Mouse (Mus musculus) intestine, embryonic 15.5 days (tissue): Measurements from ENCODE around the gene E2f4. TPM values are rescaled to one million over a fixed set of nuclear protein-coding genes. Genes with fewer than 3 reads are reported as not detected.

Experiments
- ATAC-seq: fragments of 200-750 bp; cut with Nextera tagmentation; 2 replicates; pipeline ENCODE4 v1.8.0; 2017; ENCODE audit warnings: moderate TSS enrichment, moderate library complexity
- H3K27ac ChIP-seq: fragments of 300-500 bp; sonication (generic); 2 replicates; pipeline ENCODE4 v1.5.1; 2015; ENCODE audit warnings: mild to moderate bottlenecking, inconsistent platforms
- H3K27me3 ChIP-seq: fragments of 300-500 bp; sonication (generic); replicated peaks from 2 replicates; pipeline ENCODE4 v1.6.1; 2015; ENCODE audit warnings: inconsistent platforms
- H3K36me3 ChIP-seq: fragments of 300-500 bp; sonication (generic); 2 replicates; pipeline ENCODE4 v1.6.1; 2015; ENCODE audit warnings: inconsistent platforms
- H3K4me1 ChIP-seq: fragments of 300-500 bp; sonication (generic); replicated peaks from 2 replicates; pipeline ENCODE4 v1.6.1; 2015; ENCODE audit warnings: inconsistent platforms
- H3K4me2 ChIP-seq: fragments of 300-500 bp; sonication (generic); replicated peaks from 2 replicates; pipeline ENCODE4 v1.6.1; 2015; ENCODE audit warnings: mild to moderate bottlenecking, inconsistent platforms
- H3K4me3 ChIP-seq: fragments of 300-500 bp; sonication (generic); replicated peaks from 2 replicates; pipeline ENCODE4 v1.5.1; 2015; ENCODE audit warnings: inconsistent platforms
- H3K9ac ChIP-seq: fragments of 300-500 bp; sonication (generic); 2 replicates; pipeline ENCODE4 v1.6.1; 2015; ENCODE audit warnings: inconsistent platforms
- H3K9me3 ChIP-seq: fragments of 300-500 bp; sonication (generic); 2 replicates; pipeline ENCODE4 v1.6.1; 2016; ENCODE audit warnings: inconsistent platforms
- WGBS: fragments of 180-500 bp; shearing (Covaris S2); methylation state at CpG from one replicate; pipeline ENCODE4 v1.1.7; 2015; 5-methylcytosine and 5-hydroxymethylcytosine counted together
- polyA plus RNA-seq: library from polyadenylated mRNA; unstranded; fragments of >200 nt; fragmentation: Nextera tagmentation; extraction: Ambion mirVana; gene quantifications from 2 replicates; pipeline ENCODE4 v1.2.1, GENCODE M21; 2015

Gene E2f4
- polyA plus RNA-seq, 1 experiment from 2014 or later: 84.9 TPM

- Histone ChIP-seq H3K27ac (peak overlapping the region; percentile 67), H3K27me3 (no peaks in the 10 kb centered on the region), H3K36me3 (peaks cover 49% of the 10 kb centered on the region), H3K9ac (no peak overlapping the region), H3K9me3 (no peaks in the 10 kb centered on the region), H3K4me2 (peak overlapping the region; percentile 66), H3K4me1 (peaks cover 27% of the 10 kb centered on the region), H3K4me3 (no peak overlapping the region; the same call in 1 of the 2 replicates)
- peak; percentile 3; the same call in 1 of the 2 replicates for ATAC-seq
- 64% methylated on average over 9 of the region's 9 CpGs for WGBS
Measured at GRCm38 (mm10) chr8:105304325-105305210, 7.1 kb downstream of the E2f4 start.

GRCm38 (mm10) chr8:105305211-105306145, 8.0 kb downstream of the E2f4 start, which contains the start of gene Elmo3:
Elmo3 (plus strand) TSS chr8:105305601.
- H3K4me2 ChIP-seq: peak within 1 kb of the TSS; percentile 66
- WGBS: 6% methylated on average over 30 of the region's 30 CpGs

GRCm38 (mm10) chr8:105306146-105306691, 8.8 kb downstream of the E2f4 start:
- peak overlapping the region; percentile 55 for H3K9ac ChIP-seq
- peaks cover 23% of the 10 kb centered on the region for H3K4me1 ChIP-seq
- no peaks in the 10 kb centered on the region for H3K9me3 ChIP-seq
- H3K27me3 ChIP-seq: no peaks in the 10 kb centered on the region
- ATAC-seq: peak; percentile 16
- WGBS: 34% methylated on average over 5 of the region's 5 CpGs
- peak overlapping the region; percentile 42 for H3K4me3 ChIP-seq
- H3K36me3 ChIP-seq: peaks cover 36% of the 10 kb centered on the region
- no peak overlapping the region for H3K27ac ChIP-seq
- peak overlapping the region; percentile 66 for H3K4me2 ChIP-seq

More at GRCm38 (mm10) chr8:105305211-105306145, 8.0 kb downstream of the E2f4 start, which contains the start of gene Elmo3:
- no peaks in the 10 kb centered on the region for H3K9me3 ChIP-seq
- peak within 1 kb of the TSS; percentile 42 for H3K4me3 ChIP-seq
- no peaks in the 10 kb centered on the region for H3K27me3 ChIP-seq
- H3K9ac ChIP-seq: peak within 1 kb of the TSS; percentile 55
- H3K4me1 ChIP-seq: peaks cover 23% of the 10 kb centered on the region
- ATAC-seq: peak; percentile 96
- peaks cover 42% of the 10 kb centered on the region for H3K36me3 ChIP-seq
- H3K27ac ChIP-seq: peak within 1 kb of the TSS; percentile 86

- H3K4me1 ChIP-seq: peaks cover 23% of the 10 kb centered on the region
- peaks cover 30% of the 10 kb centered on the region for H3K36me3 ChIP-seq
- H3K4me2 ChIP-seq: no peak overlapping the region
- H3K27me3 ChIP-seq: no peaks in the 10 kb centered on the region
- no peak overlapping the region for H3K4me3 ChIP-seq
- no peak for ATAC-seq
- H3K9ac ChIP-seq: no peak overlapping the region
- 91% methylated on average over 13 of the region's 13 CpGs for WGBS
- H3K9me3 ChIP-seq: no peaks in the 10 kb centered on the region
- no peak overlapping the region for H3K27ac ChIP-seq
Measured at GRCm38 (mm10) chr8:105307670-105308069, 10.2 kb downstream of the E2f4 start.

GRCm38 (mm10) chr8:105308428-105308827, 11.0 kb downstream of the E2f4 start:
- no peak overlapping the region for H3K9ac ChIP-seq
- H3K36me3 ChIP-seq: peaks cover 29% of the 10 kb centered on the region
- WGBS: 94% methylated on average over 10 of the region's 10 CpGs

GRCm38 (mm10) chr8:105309142-105309847, 11.8 kb downstream of the E2f4 start:
- H3K27me3 ChIP-seq: no peaks in the 10 kb centered on the region
- H3K4me1 ChIP-seq: peaks cover 18% of the 10 kb centered on the region
- peaks cover 35% of the 10 kb centered on the region for H3K36me3 ChIP-seq
- H3K27ac ChIP-seq: no peak overlapping the region
- no peak overlapping the region for H3K9ac ChIP-seq
- WGBS: 83% methylated on average over 15 of the region's 15 CpGs
- H3K4me3 ChIP-seq: no peak overlapping the region
- ATAC-seq: no peak
- no peaks in the 10 kb centered on the region for H3K9me3 ChIP-seq
- H3K4me2 ChIP-seq: no peak overlapping the region

More at GRCm38 (mm10) chr8:105308428-105308827, 11.0 kb downstream of the E2f4 start:
- Histone ChIP-seq H3K27me3 (no peaks in the 10 kb centered on the region), H3K4me3 (no peak overlapping the region), H3K4me1 (peaks cover 23% of the 10 kb centered on the region), H3K9me3 (no peaks in the 10 kb centered on the region), H3K27ac (no peak overlapping the region), H3K4me2 (no peak overlapping the region)
- ATAC-seq: no peak

GRCm38 (mm10) chr8:105310118-105310517, 12.7 kb downstream of the E2f4 start:
- Histone ChIP-seq H3K4me3 (no peak overlapping the region), H3K9ac (no peak overlapping the region), H3K9me3 (no peaks in the 10 kb centered on the region), H3K4me2 (no peak overlapping the region), H3K36me3 (peaks cover 37% of the 10 kb centered on the region), H3K27ac (no peak overlapping the region), H3K27me3 (no peaks in the 10 kb centered on the region), H3K4me1 (peaks cover 11% of the 10 kb centered on the region)
- no peak for ATAC-seq
- WGBS: 85% methylated on average over 8 of the region's 8 CpGs

- H3K27ac ChIP-seq: no peak overlapping the region
- H3K4me1 ChIP-seq: no peaks in the 10 kb centered on the region
- 84% methylated on average over 1 of the region's 1 CpGs for WGBS
- H3K27me3 ChIP-seq: no peaks in the 10 kb centered on the region
- H3K4me3 ChIP-seq: no peak overlapping the region
- H3K4me2 ChIP-seq: no peak overlapping the region
- ATAC-seq: no peak
- no peak overlapping the region for H3K9ac ChIP-seq
- H3K36me3 ChIP-seq: peaks cover 44% of the 10 kb centered on the region
- H3K9me3 ChIP-seq: no peaks in the 10 kb centered on the region
Measured at GRCm38 (mm10) chr8:105311718-105312117, 14.3 kb downstream of the E2f4 start.

GRCm38 (mm10) chr8:105312891-105313481, 15.5 kb downstream of the E2f4 start:
- Histone ChIP-seq H3K9ac (no peak overlapping the region), H3K4me2 (no peak overlapping the region), H3K4me3 (no peak overlapping the region), H3K27me3 (no peaks in the 10 kb centered on the region), H3K27ac (no peak overlapping the region), H3K9me3 (no peaks in the 10 kb centered on the region), H3K36me3 (peaks cover 36% of the 10 kb centered on the region), H3K4me1 (no peaks in the 10 kb centered on the region)
- ATAC-seq: no peak
- WGBS: 83% methylated on average over 8 of the region's 8 CpGs

- no peak overlapping the region for H3K9ac ChIP-seq
- H3K4me1 ChIP-seq: no peaks in the 10 kb centered on the region
- H3K27ac ChIP-seq: no peak overlapping the region
- ATAC-seq: no peak
- H3K9me3 ChIP-seq: no peaks in the 10 kb centered on the region
- H3K36me3 ChIP-seq: peaks cover 30% of the 10 kb centered on the region
- H3K4me2 ChIP-seq: no peak overlapping the region
- H3K27me3 ChIP-seq: no peaks in the 10 kb centered on the region
- no peak overlapping the region for H3K4me3 ChIP-seq
- WGBS: 86% methylated on average over 9 of the region's 9 CpGs
Measured at GRCm38 (mm10) chr8:105313622-105314402, 16.3 kb downstream of the E2f4 start.
